In the genomic region with DNA sequence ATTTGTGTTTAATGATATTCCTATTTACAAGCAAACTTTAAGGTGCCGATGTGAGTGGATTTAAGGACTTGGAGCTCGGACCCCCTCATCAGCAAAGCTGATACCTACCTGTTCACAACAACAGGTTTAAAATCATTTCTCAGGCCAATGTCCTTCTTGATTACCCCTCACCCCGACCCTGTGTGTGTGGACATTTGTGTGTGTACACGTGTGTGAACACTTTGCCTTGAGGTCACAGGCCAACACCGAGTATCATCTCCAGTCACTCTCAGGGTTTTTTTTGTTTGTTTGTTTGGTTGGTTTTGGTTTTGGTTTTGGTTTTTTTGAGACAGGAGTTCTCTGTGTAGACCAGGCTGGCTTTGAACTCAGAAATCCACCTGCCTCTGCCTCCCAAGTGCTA, we compare ENCODE assay signal across 17 mouse cellular contexts.
A peak's percentile ranks its signal among the peaks of the same experiment; 100 is the strongest.
DNase-seq lines count a peak whose midpoint lies in the region; ATAC-seq and TF ChIP-seq lines count a peak whose summit lies in the region.
"Had no signal": no experiment of that assay in that cellular context is flagged by ENCODE, and none has a peak within 500 bp of the region (broad histone marks: within the 10 kb centered on the region; RNA-seq: fewer than 3 reads in every experiment).

No protein-coding gene starts in this region.

- H3K4me1 ChIP-seq in forebrain, embryonic 10.5 days, result peaks cover 59% of the 10 kb centered on the region
- peaks cover 19% of the 10 kb centered on the region for H3K4me1 ChIP-seq in forebrain, embryonic 12.5 days
- H3K4me1 ChIP-seq in kidney, embryonic 14.5 days (ENCODE audit: control insufficient read depth, insufficient read depth, low read length), result peaks cover 54% of the 10 kb centered on the region
- peaks cover 32% of the 10 kb centered on the region for H3K4me1 ChIP-seq in stomach, embryonic 14.5 days (ENCODE audit: control insufficient read depth, insufficient read depth, low read length)
- peaks cover 3% of the 10 kb centered on the region; the same call in 1 of the 2 replicates for H3K4me1 ChIP-seq in stomach, postnatal 0 days (replicated peaks; ENCODE audit: control insufficient read depth, insufficient read depth)
- no peaks in the 10 kb centered on the region; the same call in 1 of the 2 replicates for H3K4me1 ChIP-seq in midbrain, embryonic 16.5 days (ENCODE audit: control insufficient read depth, insufficient read depth, low read length)

- 90% methylated on average over 5 of the region's 5 CpGs for WGBS in forebrain, embryonic 10.5 days
- 87% methylated on average over 5 of the region's 5 CpGs for WGBS in forebrain, embryonic 12.5 days
- WGBS in kidney, embryonic 14.5 days, result 80% methylated on average over 5 of the region's 5 CpGs
- WGBS in stomach, embryonic 14.5 days, result 62% methylated on average over 5 of the region's 5 CpGs
- 71% methylated on average over 5 of the region's 5 CpGs for WGBS in stomach, postnatal 0 days
- WGBS in midbrain, embryonic 16.5 days, result 94% methylated on average over 5 of the region's 5 CpGs

- DNase-seq in forebrain, embryonic 10.5 days (ENCODE audit: extremely low spot score, low spot score), result no peak
- no peak for DNase-seq in kidney, postnatal 14 days
- DNase-seq in stomach, postnatal 0 days (ENCODE audit: low spot score), result no peak
- DNase-seq: cerebellum, adult 9-11 months; forebrain, postnatal 0 days; heart, adult 18-20 months; kidney, adult 8-10 months; retina, postnatal 1 day had no signal

- H3K9me3 ChIP-seq in forebrain, embryonic 10.5 days, result peaks cover 7% of the 10 kb centered on the region; the same call in 1 of the 2 replicates
- 0 out of 2 replicates have a peak, but pooled peaks cover 5% of the 10 kb centered on the region for H3K9me3 ChIP-seq in forebrain, embryonic 12.5 days
- H3K9me3 ChIP-seq in kidney, embryonic 14.5 days (ENCODE audit: control insufficient read depth, low read length), result peaks cover 7% of the 10 kb centered on the region; the same call in 1 of the 2 replicates
- H3K9me3 ChIP-seq in stomach, embryonic 14.5 days (ENCODE audit: control insufficient read depth, low read depth, low read length), result no peaks in the 10 kb centered on the region; the same call in 1 of the 2 replicates
- no peaks in the 10 kb centered on the region for H3K9me3 ChIP-seq in stomach, postnatal 0 days (ENCODE audit: control insufficient read depth, low read length)
- H3K9me3 ChIP-seq in midbrain, embryonic 16.5 days (replicated peaks; ENCODE audit: control insufficient read depth, low read length, poor library complexity, severe bottlenecking), result no peaks in the 10 kb centered on the region
- H3K9me3 ChIP-seq: G1E; midbrain, embryonic 15.5 days had no signal

- peaks cover 10% of the 10 kb centered on the region; the same call in 1 of the 2 replicates for H3K36me3 ChIP-seq in forebrain, embryonic 10.5 days (replicated peaks)
- H3K36me3 ChIP-seq in forebrain, embryonic 12.5 days (replicated peaks), result no peaks in the 10 kb centered on the region
- H3K36me3 ChIP-seq in kidney, embryonic 14.5 days (ENCODE audit: control insufficient read depth, insufficient read depth, low read length), result no peaks in the 10 kb centered on the region
- no peaks in the 10 kb centered on the region for H3K36me3 ChIP-seq in stomach, embryonic 14.5 days (ENCODE audit: control insufficient read depth, insufficient read depth, low read length)
- H3K36me3 ChIP-seq in stomach, postnatal 0 days (ENCODE audit: control insufficient read depth, insufficient read depth, low read length), result no peaks in the 10 kb centered on the region
- H3K36me3 ChIP-seq in midbrain, embryonic 16.5 days (ENCODE audit: control insufficient read depth, insufficient read depth, low read length), result no peaks in the 10 kb centered on the region
- H3K36me3 ChIP-seq: hindbrain, embryonic 15.5 days; midbrain, embryonic 15.5 days had no signal

- TF ChIP-seq CTCF in stomach, postnatal 0 days (IDR thresholded peaks at IDR 0.05; ENCODE audit: low read depth), result no peak

- TF ChIP-seq EP300 in stomach, postnatal 0 days (optimal IDR thresholded peaks at IDR 0.05), result no peak

- no peak for ATAC-seq in forebrain, embryonic 12.5 days (ENCODE audit: low FRiP score)
- ATAC-seq in kidney, embryonic 14.5 days (ENCODE audit: low FRiP score, low TSS enrichment), result no peak
- no peak for ATAC-seq in stomach, embryonic 14.5 days (ENCODE audit: insufficient number of reproducible peaks, insufficient read depth, low FRiP score, low read depth)
- no peak for ATAC-seq in stomach, postnatal 0 days (ENCODE audit: low FRiP score, low TSS enrichment)
- ATAC-seq in activated CD4-positive, CD25-positive, alpha-beta regulatory T cell, adult 4 months, result no peak
- ATAC-seq in midbrain, embryonic 16.5 days, result no peak
- ATAC-seq: CD4-positive, CD25-positive, alpha-beta regulatory T cell, adult 4 months; forebrain, postnatal 0 days; midbrain, embryonic 15.5 days had no signal

- no peak overlapping the region for H3K4me3 ChIP-seq in forebrain, embryonic 10.5 days
- no peak overlapping the region for H3K4me3 ChIP-seq in forebrain, embryonic 12.5 days (replicated peaks)
- no peak overlapping the region for H3K4me3 ChIP-seq in kidney, embryonic 14.5 days (ENCODE audit: low read length)
- no peak overlapping the region for H3K4me3 ChIP-seq in stomach, embryonic 14.5 days (ENCODE audit: low read depth, low read length)
- H3K4me3 ChIP-seq in stomach, postnatal 0 days (ENCODE audit: low read depth, low read length), result no peak overlapping the region
- no peak overlapping the region for H3K4me3 ChIP-seq in midbrain, embryonic 16.5 days (ENCODE audit: low read depth, low read length)
- H3K4me3 ChIP-seq: hindbrain, embryonic 15.5 days; midbrain, embryonic 15.5 days had no signal

- no peaks in the 10 kb centered on the region for H3K27me3 ChIP-seq in forebrain, embryonic 10.5 days (ENCODE audit: poor library complexity, severe bottlenecking)
- H3K27me3 ChIP-seq in forebrain, embryonic 12.5 days, result no peaks in the 10 kb centered on the region
- no peaks in the 10 kb centered on the region for H3K27me3 ChIP-seq in kidney, embryonic 14.5 days (ENCODE audit: control insufficient read depth, insufficient read depth, low read length)
- no peaks in the 10 kb centered on the region for H3K27me3 ChIP-seq in stomach, embryonic 14.5 days (ENCODE audit: control insufficient read depth, insufficient read depth, low read length)
- no peaks in the 10 kb centered on the region for H3K27me3 ChIP-seq in stomach, postnatal 0 days (ENCODE audit: control insufficient read depth, insufficient read depth, low read length)
- H3K27me3 ChIP-seq in midbrain, embryonic 16.5 days (ENCODE audit: control insufficient read depth, insufficient read depth, low read depth, low read length), result no peaks in the 10 kb centered on the region
- H3K27me3 ChIP-seq: hindbrain, embryonic 15.5 days; midbrain, embryonic 15.5 days had no signal

- no peak overlapping the region for H3K4me2 ChIP-seq in forebrain, embryonic 12.5 days
- no peak overlapping the region for H3K4me2 ChIP-seq in kidney, embryonic 14.5 days (replicated peaks; ENCODE audit: low read depth, low read length)
- 0 out of 2 replicates have a peak overlapping the region, but pooled peaks have one; percentile 47 for H3K4me2 ChIP-seq in stomach, embryonic 14.5 days (replicated peaks; ENCODE audit: low read depth, low read length)
- no peak overlapping the region for H3K4me2 ChIP-seq in stomach, postnatal 0 days (replicated peaks; ENCODE audit: low read depth)
- no peak overlapping the region for H3K4me2 ChIP-seq in midbrain, embryonic 16.5 days (ENCODE audit: low read length)
- H3K4me2 ChIP-seq: hindbrain, embryonic 15.5 days; midbrain, embryonic 15.5 days had no signal

- peak overlapping the region; percentile 80 for H3K27ac ChIP-seq in forebrain, embryonic 10.5 days
- no peak overlapping the region for H3K27ac ChIP-seq in forebrain, embryonic 12.5 days
- H3K27ac ChIP-seq in kidney, embryonic 14.5 days (ENCODE audit: low read depth, low read length), result peak overlapping the region; percentile 95; the same call in 1 of the 2 replicates
- H3K27ac ChIP-seq in stomach, embryonic 14.5 days (ENCODE audit: low read length), result peak overlapping the region; percentile 97; the same call in 1 of the 2 replicates
- H3K27ac ChIP-seq in stomach, postnatal 0 days (replicated peaks), result no peak overlapping the region
- H3K27ac ChIP-seq in midbrain, embryonic 16.5 days (ENCODE audit: low read length), result no peak overlapping the region
- H3K27ac ChIP-seq: hindbrain, embryonic 15.5 days; midbrain, embryonic 15.5 days had no signal

- no peak overlapping the region for H3K9ac ChIP-seq in forebrain, embryonic 12.5 days
- H3K9ac ChIP-seq in kidney, embryonic 14.5 days (ENCODE audit: low read depth, low read length), result no peak overlapping the region
- no peak overlapping the region for H3K9ac ChIP-seq in stomach, embryonic 14.5 days (replicated peaks; ENCODE audit: low read depth, low read length)
- no peak overlapping the region for H3K9ac ChIP-seq in stomach, postnatal 0 days (ENCODE audit: low read length)
- no peak overlapping the region for H3K9ac ChIP-seq in midbrain, embryonic 16.5 days (ENCODE audit: low read depth, low read length)
- H3K9ac ChIP-seq: forebrain, postnatal 0 days; hindbrain, embryonic 15.5 days; midbrain, embryonic 15.5 days had no signal

Comparison
In these comparisons a context has a peak if more than half of its experiments do, and no peak if none do; other contexts are left out.
1. H3K27ac ChIP-seq: peak in forebrain, embryonic 10.5 days (single experiment), kidney, embryonic 14.5 days (single experiment) and stomach, embryonic 14.5 days (single experiment); none in forebrain, embryonic 12.5 days (single experiment), stomach, postnatal 0 days (single experiment) and midbrain, embryonic 16.5 days (single experiment).